Mouse (Mus musculus): ENCODE results near the gene Kmt2e.
"Not testable (repeated sequence)": the region's sequence is repeated elsewhere in the genome, so short reads cannot be mapped to it uniquely, and the experiment has no call there.

Kmt2e gene

GRCm38 (mm10) chr5:23500715-23501114, 66.5 kb downstream of the Kmt2e start:
- DNase-seq (ENCODE audit: low spot score), result no peak

- no peak for DNase-seq (ENCODE audit: low spot score)
Observed at GRCm38 (mm10) chr5:23501582-23502316, 67.5 kb downstream of the Kmt2e start.

- DNase-seq (ENCODE audit: low spot score), result no peak
Observed at GRCm38 (mm10) chr5:23502317-23502937, 68.2 kb downstream of the Kmt2e start.

- DNase-seq (ENCODE audit: low spot score), result no peak
Observed at GRCm38 (mm10) chr5:23505578-23505977, 71.3 kb downstream of the Kmt2e start.

- DNase-seq (ENCODE audit: low spot score), result no peak
Observed at GRCm38 (mm10) chr5:23507210-23507609, 73.0 kb downstream of the Kmt2e start.

- DNase-seq (ENCODE audit: low spot score), result no peak
Observed at GRCm38 (mm10) chr5:23508630-23509029, 74.4 kb downstream of the Kmt2e start.

GRCm38 (mm10) chr5:23511456-23511855, 77.2 kb downstream of the Kmt2e start:
- DNase-seq (ENCODE audit: low spot score), result no peak

GRCm38 (mm10) chr5:23512556-23512955, 78.3 kb downstream of the Kmt2e start:
- DNase-seq (ENCODE audit: low spot score), result no peak

GRCm38 (mm10) chr5:23513468-23513867, 79.2 kb downstream of the Kmt2e start:
- DNase-seq (ENCODE audit: low spot score), result no peak

- no peak for DNase-seq (ENCODE audit: low spot score)
Observed at GRCm38 (mm10) chr5:23515038-23515437, 80.8 kb downstream of the Kmt2e start.

- DNase-seq (ENCODE audit: low spot score), result no peak
Observed at GRCm38 (mm10) chr5:23516962-23517361, 82.7 kb downstream of the Kmt2e start.

GRCm38 (mm10) chr5:23517839-23518238, 83.6 kb downstream of the Kmt2e start:
- DNase-seq (ENCODE audit: low spot score), result no peak

GRCm38 (mm10) chr5:23518673-23519072, 84.4 kb downstream of the Kmt2e start:
- no peak for DNase-seq (ENCODE audit: low spot score)

GRCm38 (mm10) chr5:23519679-23520078, 85.4 kb downstream of the Kmt2e start:
- no peak for DNase-seq (ENCODE audit: low spot score)

- DNase-seq (ENCODE audit: low spot score), result no peak
Observed at GRCm38 (mm10) chr5:23521645-23522044, 87.4 kb downstream of the Kmt2e start.

GRCm38 (mm10) chr5:23523936-23524335, 89.7 kb downstream of the Kmt2e start:
- no peak for DNase-seq (ENCODE audit: low spot score)

- no peak for DNase-seq (ENCODE audit: low spot score)
Observed at GRCm38 (mm10) chr5:23524621-23525020, 90.4 kb downstream of the Kmt2e start.

- no peak for DNase-seq (ENCODE audit: low spot score)
Observed at GRCm38 (mm10) chr5:23531100-23531499, 96.9 kb downstream of the Kmt2e start.

GRCm38 (mm10) chr5:23531541-23532096, 97.4 kb downstream of the Kmt2e start:
- DNase-seq (ENCODE audit: low spot score), result no peak

- DNase-seq (ENCODE audit: low spot score), result no peak
Observed at GRCm38 (mm10) chr5:23535692-23536091, 101.5 kb downstream of the Kmt2e start.

GRCm38 (mm10) chr5:23551687-23552086, 117.4 kb downstream of the Kmt2e start:
- no peak for DNase-seq (ENCODE audit: low spot score)

GRCm38 (mm10) chr5:23553338-23553737, 119.1 kb downstream of the Kmt2e start:
- not testable (repeated sequence) for DNase-seq (ENCODE audit: low spot score)
